13 mouse cellular contexts compared by ENCODE assay signal in genomic region chr2:116807207-116807606, GRCm38 (mm10).
"Had no signal": no experiment of that assay in that cellular context is flagged by ENCODE, and none has a peak within 500 bp of the region (broad histone marks: within the 10 kb centered on the region; RNA-seq: fewer than 3 reads in every experiment).

No protein-coding gene starts in this region.

- H3K4me2 ChIP-seq: limb, embryonic 12.5 days; neural tube, embryonic 13.5 days had no signal

- H3K4me1 ChIP-seq: limb, embryonic 12.5 days; neural tube, embryonic 13.5 days had no signal

- H3K9ac ChIP-seq: limb, embryonic 12.5 days; liver, embryonic 14.5 days; neural tube, embryonic 13.5 days had no signal

- H3K27me3 ChIP-seq: limb, embryonic 12.5 days; neural tube, embryonic 13.5 days had no signal

- ATAC-seq: intestine, embryonic 16.5 days had no signal

- DNase-seq: kidney, adult 8-10 months; kidney, postnatal 25 days; layer of hippocampus, adult 9-11 months; layer of hippocampus, postnatal 36 days; liver; lung, adult 18-20 months; right cerebral cortex, adult 18-20 months; right cerebral cortex, postnatal 25 days; thymus, postnatal 4 days had no signal

- H3K9me3 ChIP-seq: limb, embryonic 12.5 days; neural tube, embryonic 13.5 days had no signal

- H3K27ac ChIP-seq: limb, embryonic 12.5 days; liver, embryonic 14.5 days; neural tube, embryonic 13.5 days had no signal

- H3K36me3 ChIP-seq: limb, embryonic 12.5 days; neural tube, embryonic 13.5 days had no signal

- H3K4me3 ChIP-seq: limb, embryonic 12.5 days; neural tube, embryonic 13.5 days had no signal
